Mouse (Mus musculus) erythroblast, adult 5-6 weeks (primary cell): ENCODE measurements around the gene Paqr6. TPM values are rescaled to one million over a fixed set of nuclear protein-coding genes. Genes with fewer than 3 reads are reported as not detected.

Experiments
- ATAC-seq: replicated peaks from 2 replicates; pipeline ENCODE4 v1.8.0; 2016; ENCODE audit warnings: moderate number of reproducible peaks, mild to moderate bottlenecking, moderate TSS enrichment, inconsistent platforms; ENCODE audit not compliant: poor library complexity, low FRiP score, severe bottlenecking
- total RNA-seq, 2 experiments: library from RNA; stranded (forward) in 1 of 2; stranded (reverse) in 1 of 2; fragments of 150-400 nt in 1 of 2; fragments of 200-764, 138-1000 nt in 1 of 2; gene quantifications; 2 replicates each; pipeline versions ENCODE4 v1.2.3 to v1.2.4; 2015 to 2017; ENCODE audit warnings: low replicate concordance in 2 of 2

Paqr6 gene
- 3.1 TPM in 1 of 2 replicates, not detected in the other for total RNA-seq (2015; ENCODE audit: low replicate concordance)
- total RNA-seq (2017; ENCODE audit: low replicate concordance), result not detected in 2 replicates

GRCm38 (mm10) chr3:88364337-88364736 is at the start of gene Paqr6:
Gene Paqr6, plus strand, starts transcription at chr3:88364584.
- peak; percentile 25; the same call in 1 of the 2 replicates for ATAC-seq

- ATAC-seq, result peak; percentile 90
These were observed 39.4 kb upstream of the Paqr6 start, which contains the start of gene Glmp for GRCm38 (mm10) chr3:88324951-88325405. Gene Glmp, plus strand, starts transcription at chr3:88325023.

GRCm38 (mm10) chr3:88328956-88329355 is 35.4 kb upstream of the Paqr6 start:
- no peak for ATAC-seq

GRCm38 (mm10) chr3:88331282-88331681 is 33.1 kb upstream of the Paqr6 start:
- ATAC-seq, result 0 out of 2 replicates have a peak, but pooled peaks have one; percentile 48

GRCm38 (mm10) chr3:88334029-88334658 is 30.2 kb upstream of the Paqr6 start:
- no peak for ATAC-seq

GRCm38 (mm10) chr3:88334902-88335435 is 29.4 kb upstream of the Paqr6 start:
- no peak for ATAC-seq

GRCm38 (mm10) chr3:88335436-88336053 is 28.8 kb upstream of the Paqr6 start:
- peak; percentile 60 for ATAC-seq

- peak; percentile 85 for ATAC-seq
These were observed 28.0 kb upstream of the Paqr6 start, which contains the start of the genes Tmem79 and Smg5 for GRCm38 (mm10) chr3:88336058-88337013. Gene Tmem79, minus strand, starts transcription at chr3:88336148. Gene Smg5, plus strand, starts transcription at chr3:88336260.

GRCm38 (mm10) chr3:88337367-88338020 is 26.9 kb upstream of the Paqr6 start:
- ATAC-seq, result peak; percentile 50

GRCm38 (mm10) chr3:88338316-88338715 is 26.1 kb upstream of the Paqr6 start:
- ATAC-seq, result peak; percentile 49

- ATAC-seq, result no peak
These were observed 25.4 kb upstream of the Paqr6 start for GRCm38 (mm10) chr3:88339006-88339405.

- no peak for ATAC-seq
These were observed 13.7 kb upstream of the Paqr6 start for GRCm38 (mm10) chr3:88350732-88351131.

- no peak for ATAC-seq
These were observed 11.5 kb upstream of the Paqr6 start for GRCm38 (mm10) chr3:88352907-88353306.

- no peak for ATAC-seq
These were observed 9.8 kb upstream of the Paqr6 start for GRCm38 (mm10) chr3:88354396-88355165.

GRCm38 (mm10) chr3:88359584-88359983 is 4.8 kb upstream of the Paqr6 start:
- no peak for ATAC-seq

GRCm38 (mm10) chr3:88359989-88360388 is 4.4 kb upstream of the Paqr6 start:
- no peak for ATAC-seq

GRCm38 (mm10) chr3:88361096-88361495 is 3.3 kb upstream of the Paqr6 start:
- no peak for ATAC-seq

- ATAC-seq, result no peak
These were observed 2.6 kb upstream of the Paqr6 start for GRCm38 (mm10) chr3:88361612-88362313.
